Mouse (Mus musculus) kidney, adult 2 months (tissue): ENCODE data around the gene Lpin3.

Source experiments
- CTCF ChIP-seq: fragments of 200-500 bp; conservative IDR thresholded peaks from 2 replicates; pipeline ENCODE4 v1.5.1; 2011; ENCODE audit warnings: low read depth, mild to moderate bottlenecking, control low read depth, low read length, moderate library complexity, mixed read lengths; ENCODE audit not compliant: insufficient read depth, insufficient read length
- POLR2A ChIP-seq: fragments of 200-500 bp; IDR thresholded peaks from one replicate; pipeline ENCODE4 v1.6.1; 2011; ENCODE audit warnings: low read depth, low read length, control low read depth

- TF ChIP-seq CTCF = no peak
- TF ChIP-seq POLR2A = no peak
Observed at GRCm38 (mm10) chr2:160886221-160886620, 5.8 kb downstream of the Lpin3 start.
